Mouse (Mus musculus) testis, adult 2 months (tissue): ENCODE data around the gene Trio.

Source experiments
- CTCF ChIP-seq: fragments of 200-500 bp; IDR thresholded peaks from 2 replicates; pipeline ENCODE4 v1.5.1; 2012; ENCODE audit warnings: low read depth, mild to moderate bottlenecking, inconsistent platforms, low read length, moderate library complexity; ENCODE audit not compliant: control insufficient read depth, insufficient read depth, insufficient replicate concordance
- POLR2A ChIP-seq: fragments of 200-500 bp; IDR thresholded peaks from 2 replicates; pipeline ENCODE4 v1.6.1; 2012; ENCODE audit warnings: low read depth, mild to moderate bottlenecking, inconsistent platforms, low read length, moderate library complexity; ENCODE audit not compliant: control insufficient read depth

DNA sequence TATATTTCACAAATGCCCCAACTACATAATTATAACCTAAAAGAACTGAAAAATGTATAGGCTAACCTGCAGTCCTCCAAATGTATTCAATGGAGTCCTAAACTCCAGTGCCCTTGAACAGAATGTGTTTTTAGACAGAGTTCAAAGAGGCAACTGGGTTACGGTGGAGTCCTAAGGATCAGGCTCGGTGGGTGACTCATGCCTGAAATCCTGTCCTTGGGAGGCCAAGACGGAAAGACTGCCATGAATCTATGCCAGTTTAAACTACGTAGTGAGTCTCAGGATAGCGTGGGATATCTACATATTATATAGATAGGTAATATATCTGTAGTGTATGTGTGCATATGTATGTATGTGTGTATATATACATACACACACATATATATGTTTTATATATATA, 234.5 kb downstream of the Trio start:
- TF ChIP-seq CTCF (no peak), POLR2A (no peak)
